Mouse (Mus musculus): Measurements from ENCODE around the gene Dclk1. TPM values are rescaled to one million over a fixed set of nuclear protein-coding genes. Genes with fewer than 3 reads are reported as not detected.

The Dclk1 gene
- polyA plus RNA-seq, 1 experiment from 2014 or later: 4.4 TPM

DNA sequence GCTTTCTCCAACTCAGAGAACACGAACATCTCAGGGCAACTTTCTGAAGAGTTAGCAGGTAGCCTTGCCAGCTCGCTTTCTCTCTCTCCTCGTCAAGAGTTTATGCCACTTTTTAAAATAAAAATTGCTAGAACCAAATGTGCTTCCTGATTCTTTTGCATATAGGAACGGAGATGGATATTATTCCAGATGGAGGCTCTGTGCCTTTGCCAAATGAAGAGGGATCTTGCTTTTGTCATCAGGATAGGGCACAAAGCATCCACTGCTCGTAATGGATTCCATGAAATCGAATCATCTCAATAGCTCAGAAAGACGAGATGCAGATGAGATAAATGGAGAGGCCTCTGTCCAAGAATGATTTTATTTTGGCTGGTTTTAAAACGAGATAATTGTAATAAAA lies 201.1 kb downstream of the Dclk1 start:
- WGBS: 78% methylated on average over 8 of the region's 8 CpGs
- DNase-seq (ENCODE audit: low spot score) (no peak), ATAC-seq (ENCODE audit: low FRiP score, low TSS enrichment) (no peak)
- no peak overlapping the region for H3K4me2 ChIP-seq (replicated peaks; ENCODE audit: low read depth)
- H3K4me3 ChIP-seq (ENCODE audit: low read depth, low read length): no peak overlapping the region
- no peak overlapping the region for H3K27ac ChIP-seq (replicated peaks)
- H3K36me3 ChIP-seq (ENCODE audit: control insufficient read depth, insufficient read depth, low read length): no peaks in the 10 kb centered on the region
- H3K9ac ChIP-seq (ENCODE audit: low read length): no peak overlapping the region
- TF ChIP-seq EP300 (optimal IDR thresholded peaks at IDR 0.05): no peak
- no peaks in the 10 kb centered on the region for H3K9me3 ChIP-seq (ENCODE audit: control insufficient read depth, low read length)
- no peaks in the 10 kb centered on the region for H3K27me3 ChIP-seq (ENCODE audit: control insufficient read depth, insufficient read depth, low read length)
- no peaks in the 10 kb centered on the region for H3K4me1 ChIP-seq (replicated peaks; ENCODE audit: control insufficient read depth, insufficient read depth)

DNA sequence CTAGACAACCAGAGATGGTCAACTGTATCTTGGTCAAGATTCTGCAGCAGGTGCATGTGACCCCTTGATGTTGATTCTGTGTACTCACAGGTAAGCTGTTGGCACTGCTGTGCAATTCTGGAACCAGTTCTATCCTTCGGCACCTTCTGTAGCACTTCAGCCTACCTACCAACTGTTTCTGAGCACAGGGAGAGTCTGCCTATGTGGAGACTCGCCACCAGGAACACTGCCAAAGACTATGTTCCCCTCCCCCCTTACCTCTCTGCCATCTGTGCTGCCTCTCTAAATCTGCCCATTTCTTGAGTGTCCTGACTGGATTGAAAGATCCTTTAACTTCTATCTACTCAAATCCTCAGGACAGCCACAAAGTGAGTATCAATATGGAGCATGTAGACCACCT lies 201.6 kb downstream of the Dclk1 start:
- Histone ChIP-seq H3K4me1 (replicated peaks; ENCODE audit: control insufficient read depth, insufficient read depth) (no peaks in the 10 kb centered on the region), H3K36me3 (ENCODE audit: control insufficient read depth, insufficient read depth, low read length) (no peaks in the 10 kb centered on the region), H3K27me3 (ENCODE audit: control insufficient read depth, insufficient read depth, low read length) (no peaks in the 10 kb centered on the region), H3K9ac (ENCODE audit: low read length) (no peak overlapping the region), H3K4me3 (ENCODE audit: low read depth, low read length) (no peak overlapping the region), H3K4me2 (replicated peaks; ENCODE audit: low read depth) (no peak overlapping the region), H3K9me3 (ENCODE audit: control insufficient read depth, low read length) (no peaks in the 10 kb centered on the region), H3K27ac (replicated peaks) (no peak overlapping the region)
- DNase-seq (ENCODE audit: low spot score): no peak
- no peak for ATAC-seq (ENCODE audit: low FRiP score, low TSS enrichment)
- no peak for TF ChIP-seq CTCF (IDR thresholded peaks at IDR 0.05; ENCODE audit: low read depth)
- TF ChIP-seq EP300 (optimal IDR thresholded peaks at IDR 0.05): no peak
- 90% methylated on average over 2 of the region's 2 CpGs for WGBS

- H3K9ac ChIP-seq (ENCODE audit: low read length): no peak overlapping the region
- TF ChIP-seq CTCF (IDR thresholded peaks at IDR 0.05; ENCODE audit: low read depth): no peak
- no peak for TF ChIP-seq EP300 (optimal IDR thresholded peaks at IDR 0.05)
- H3K4me1 ChIP-seq (replicated peaks; ENCODE audit: control insufficient read depth, insufficient read depth): no peaks in the 10 kb centered on the region
- no peak overlapping the region for H3K4me3 ChIP-seq (ENCODE audit: low read depth, low read length)
- no peaks in the 10 kb centered on the region for H3K9me3 ChIP-seq (ENCODE audit: control insufficient read depth, low read length)
- H3K4me2 ChIP-seq (replicated peaks; ENCODE audit: low read depth): no peak overlapping the region
- H3K36me3 ChIP-seq (ENCODE audit: control insufficient read depth, insufficient read depth, low read length): no peaks in the 10 kb centered on the region
- WGBS: 87% methylated on average over 7 of the region's 7 CpGs
- ATAC-seq (ENCODE audit: low FRiP score, low TSS enrichment) (no peak), DNase-seq (ENCODE audit: low spot score) (no peak)
- no peak overlapping the region for H3K27ac ChIP-seq (replicated peaks)
- H3K27me3 ChIP-seq (ENCODE audit: control insufficient read depth, insufficient read depth, low read length): no peaks in the 10 kb centered on the region
These were observed 204.5 kb downstream of the Dclk1 start for GRCm38 (mm10) chr3:55446681-55447080.

DNA sequence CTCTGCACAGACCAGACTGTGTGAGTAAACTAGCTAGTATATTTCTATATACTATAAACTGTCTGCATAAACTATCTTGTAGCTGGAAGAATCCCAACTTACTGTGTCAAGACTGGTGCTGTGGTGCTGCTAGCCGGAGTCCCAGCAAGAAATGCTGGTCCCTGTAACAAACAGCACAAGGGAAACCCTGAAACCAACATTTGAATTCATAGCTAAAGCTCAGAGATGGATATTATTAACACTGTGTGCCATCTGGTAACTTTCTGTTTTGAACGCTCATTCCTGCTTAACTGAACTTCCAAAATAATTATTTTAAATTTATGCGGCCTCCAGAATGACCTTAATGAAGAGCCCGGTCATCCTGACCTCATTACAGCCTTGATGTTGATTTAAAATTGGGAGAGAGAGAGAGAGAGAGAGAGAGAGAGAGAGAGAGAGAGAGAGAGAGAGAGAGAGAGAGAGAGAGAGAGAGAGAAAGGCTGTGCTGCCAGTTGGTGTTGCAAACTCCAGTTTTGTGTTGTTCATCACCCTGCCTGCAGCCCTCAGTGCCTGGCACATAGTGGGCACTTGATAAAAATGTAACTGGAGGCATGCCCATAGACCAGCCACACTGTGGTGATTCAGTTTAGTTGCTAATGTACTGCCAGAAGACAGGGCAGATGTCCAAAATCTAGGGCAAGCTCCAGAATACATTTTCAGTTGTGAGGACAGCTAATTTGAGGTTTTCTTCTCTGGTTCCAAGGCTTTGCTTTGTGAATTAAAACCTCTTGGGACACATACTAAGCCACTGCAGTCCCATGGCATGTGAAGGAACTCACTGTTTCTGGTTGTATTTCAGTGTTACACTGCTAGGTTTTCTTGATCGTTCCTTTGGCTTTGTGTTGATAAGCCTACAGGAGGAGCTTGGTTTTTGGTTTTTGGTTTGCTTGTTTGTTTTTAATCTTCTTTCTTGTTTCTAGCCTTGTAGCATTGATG lies 205.6 kb downstream of the Dclk1 start:
- 72% methylated on average over 5 of the region's 5 CpGs for WGBS
- no peaks in the 10 kb centered on the region for H3K9me3 ChIP-seq (ENCODE audit: control insufficient read depth, low read length)

GRCm38 (mm10) chr3:55449148-55449547 lies 207.0 kb downstream of the Dclk1 start:
- ATAC-seq (ENCODE audit: low FRiP score, low TSS enrichment) (no peak), DNase-seq (ENCODE audit: low spot score) (no peak)
- H3K4me2 ChIP-seq (replicated peaks; ENCODE audit: low read depth): no peak overlapping the region
- no peak overlapping the region for H3K4me3 ChIP-seq (ENCODE audit: low read depth, low read length)
- H3K9ac ChIP-seq (ENCODE audit: low read length): no peak overlapping the region
- no peak overlapping the region for H3K27ac ChIP-seq (replicated peaks)
- H3K36me3 ChIP-seq (ENCODE audit: control insufficient read depth, insufficient read depth, low read length): no peaks in the 10 kb centered on the region
- H3K9me3 ChIP-seq (ENCODE audit: control insufficient read depth, low read length): no peaks in the 10 kb centered on the region
- TF ChIP-seq CTCF (IDR thresholded peaks at IDR 0.05; ENCODE audit: low read depth): 0 out of 2 replicates have a peak, but pooled peaks have one; percentile 11
- no peak for TF ChIP-seq EP300 (optimal IDR thresholded peaks at IDR 0.05)
- no peaks in the 10 kb centered on the region for H3K27me3 ChIP-seq (ENCODE audit: control insufficient read depth, insufficient read depth, low read length)
- H3K4me1 ChIP-seq (replicated peaks; ENCODE audit: control insufficient read depth, insufficient read depth): no peaks in the 10 kb centered on the region
- 91% methylated on average over 2 of the region's 2 CpGs for WGBS

More for the DNA sequence above, 205.6 kb downstream of the Dclk1 start:
- Histone ChIP-seq H3K27ac (replicated peaks) (no peak overlapping the region), H3K4me1 (replicated peaks; ENCODE audit: control insufficient read depth, insufficient read depth) (no peaks in the 10 kb centered on the region), H3K9ac (ENCODE audit: low read length) (no peak overlapping the region), H3K27me3 (ENCODE audit: control insufficient read depth, insufficient read depth, low read length) (no peaks in the 10 kb centered on the region), H3K4me2 (replicated peaks; ENCODE audit: low read depth) (no peak overlapping the region), H3K36me3 (ENCODE audit: control insufficient read depth, insufficient read depth, low read length) (no peaks in the 10 kb centered on the region), H3K4me3 (ENCODE audit: low read depth, low read length) (no peak overlapping the region)
- ATAC-seq (ENCODE audit: low FRiP score, low TSS enrichment) (no peak), DNase-seq (ENCODE audit: low spot score) (no peak)
- TF ChIP-seq EP300 (optimal IDR thresholded peaks at IDR 0.05) (no peak), CTCF (IDR thresholded peaks at IDR 0.05; ENCODE audit: low read depth) (no peak)

- H3K4me2 ChIP-seq (replicated peaks; ENCODE audit: low read depth): no peak overlapping the region
- no peak overlapping the region for H3K27ac ChIP-seq (replicated peaks)
- WGBS: 90% methylated on average over 14 of the region's 14 CpGs
These were observed 208.9 kb downstream of the Dclk1 start for GRCm38 (mm10) chr3:55451035-55451434.

More at GRCm38 (mm10) chr3:55451035-55451434, 208.9 kb downstream of the Dclk1 start:
- H3K4me1 ChIP-seq (replicated peaks; ENCODE audit: control insufficient read depth, insufficient read depth): no peaks in the 10 kb centered on the region
- ATAC-seq (ENCODE audit: low FRiP score, low TSS enrichment) (no peak), DNase-seq (ENCODE audit: low spot score) (no peak)
- no peak overlapping the region for H3K4me3 ChIP-seq (ENCODE audit: low read depth, low read length)
- TF ChIP-seq CTCF (IDR thresholded peaks at IDR 0.05; ENCODE audit: low read depth): no peak
- no peak for TF ChIP-seq EP300 (optimal IDR thresholded peaks at IDR 0.05)
- no peaks in the 10 kb centered on the region for H3K36me3 ChIP-seq (ENCODE audit: control insufficient read depth, insufficient read depth, low read length)
- no peak overlapping the region for H3K9ac ChIP-seq (ENCODE audit: low read length)
- H3K9me3 ChIP-seq (ENCODE audit: control insufficient read depth, low read length): no peaks in the 10 kb centered on the region
- no peaks in the 10 kb centered on the region for H3K27me3 ChIP-seq (ENCODE audit: control insufficient read depth, insufficient read depth, low read length)
